Mouse (Mus musculus) regulatory T cell (primary cell): Measurements from ENCODE around the gene Uba52.

Experiments
- in situ Hi-C: fragments of 300-600 bp; cut with MboI, MseI; formaldehyde crosslinking; loops from one replicate; pipeline ENCODE4 v1.15.1; 2025; ENCODE audit warnings: high pct_unique_total_duplicates

Uba52 gene

GRCm38 (mm10) chr8:70504851-70505250, 5.8 kb downstream of the Uba52 start:
- in situ Hi-C loops = loop anchor here (10.0 kb wide), 2 partner anchors 90 to 1290 kb away; no protein-coding TSS in a partner anchor

DNA sequence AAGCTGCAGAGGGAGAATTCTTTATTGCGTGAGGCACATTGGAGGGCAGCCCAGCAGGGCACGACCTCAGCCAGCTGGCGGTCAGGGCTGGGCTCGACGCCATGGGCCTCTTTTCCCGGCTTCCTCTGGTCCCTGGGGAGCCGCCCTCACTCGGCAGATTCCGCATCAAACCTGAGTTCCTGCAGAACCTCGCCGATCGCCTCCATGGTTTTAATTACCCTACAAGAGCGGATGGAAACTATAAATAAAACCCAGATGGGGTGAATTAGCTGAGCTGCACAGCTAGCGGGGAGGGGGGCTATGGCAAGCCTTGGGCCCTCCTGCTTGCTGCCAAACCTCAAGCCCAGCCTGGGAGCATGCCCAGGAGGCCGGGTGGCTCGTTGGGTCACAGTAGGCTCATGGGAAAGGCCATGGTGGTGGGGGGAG, 6.3 kb downstream of the Uba52 start:
- in situ Hi-C loops = loop anchor here (10.0 kb wide), 2 partner anchors 90 to 1290 kb away; no protein-coding TSS in a partner anchor

- in situ Hi-C loops = loop anchor here (10.0 kb wide), 2 partner anchors 88 to 1288 kb away; no protein-coding TSS in a partner anchor
Measured at GRCm38 (mm10) chr8:70503062-70503750, 7.4 kb downstream of the Uba52 start.

DNA sequence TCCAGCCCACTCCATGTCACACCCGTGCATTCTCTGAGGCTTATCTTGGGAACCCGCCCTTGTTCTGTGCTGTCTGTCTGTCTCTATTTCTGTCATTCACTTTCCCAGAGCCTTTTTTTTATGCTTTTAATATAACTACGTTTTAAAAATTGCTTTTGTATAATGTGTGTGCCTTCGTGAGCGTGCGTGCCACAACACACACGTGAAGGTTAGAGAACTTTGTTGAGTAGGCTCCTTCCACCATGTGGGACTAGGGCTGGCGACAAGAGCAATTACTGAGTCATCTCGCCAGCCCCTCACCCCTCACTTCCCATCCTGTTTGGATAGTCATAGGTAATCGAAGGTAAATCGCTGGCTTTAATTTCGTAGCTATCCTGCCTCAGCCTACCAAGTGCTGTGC, 8.1 kb downstream of the Uba52 start:
- in situ Hi-C loops = loop anchor here (10.0 kb wide), 2 partner anchors 88 to 1288 kb away; no protein-coding TSS in a partner anchor

DNA sequence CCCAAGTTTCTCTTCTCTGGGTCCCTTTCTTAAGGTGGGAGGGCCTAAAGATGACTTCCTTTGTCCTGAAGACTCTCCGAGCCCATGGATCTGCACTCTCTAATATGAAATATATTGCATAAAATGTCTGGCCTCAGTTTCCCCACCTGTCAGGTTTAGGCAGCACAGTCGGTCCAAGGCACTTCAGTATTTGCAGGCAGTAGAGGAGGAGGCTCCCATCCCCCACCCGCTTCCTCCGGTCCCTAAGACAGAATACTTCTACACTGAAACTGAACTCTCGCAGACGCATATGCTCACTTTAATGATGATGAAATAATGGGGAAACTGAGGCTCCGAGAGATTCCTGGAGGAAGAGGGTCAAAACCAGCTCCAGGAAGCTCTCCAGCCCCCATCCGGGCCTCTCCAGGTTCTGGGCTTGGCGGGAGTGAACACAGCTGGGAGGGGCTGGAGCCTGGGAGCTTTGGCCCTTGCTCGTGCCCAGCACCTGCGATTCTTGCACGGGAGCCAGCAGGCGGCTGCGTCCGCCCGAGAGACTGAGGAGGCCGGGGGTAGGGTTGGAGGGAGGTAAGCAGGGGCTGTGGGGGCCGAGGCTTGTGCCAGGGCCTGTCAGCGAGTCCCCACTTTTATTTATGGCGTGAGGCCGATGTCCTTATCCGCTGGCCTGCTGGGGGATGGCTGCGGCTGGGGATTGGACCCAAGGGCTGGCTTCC, 8.6 kb downstream of the Uba52 start:
- in situ Hi-C loops = loop anchor here (10.0 kb wide), 2 partner anchors 87 to 1287 kb away; no protein-coding TSS in a partner anchor

- in situ Hi-C loops = loop anchor here (10.0 kb wide), 2 partner anchors 86 to 1286 kb away; no protein-coding TSS in a partner anchor
Measured at GRCm38 (mm10) chr8:70500386-70501301, 10.0 kb downstream of the Uba52 start.

- in situ Hi-C loops = no loop called here
Measured at GRCm38 (mm10) chr8:70495771-70496062, 14.9 kb downstream of the Uba52 start.

DNA sequence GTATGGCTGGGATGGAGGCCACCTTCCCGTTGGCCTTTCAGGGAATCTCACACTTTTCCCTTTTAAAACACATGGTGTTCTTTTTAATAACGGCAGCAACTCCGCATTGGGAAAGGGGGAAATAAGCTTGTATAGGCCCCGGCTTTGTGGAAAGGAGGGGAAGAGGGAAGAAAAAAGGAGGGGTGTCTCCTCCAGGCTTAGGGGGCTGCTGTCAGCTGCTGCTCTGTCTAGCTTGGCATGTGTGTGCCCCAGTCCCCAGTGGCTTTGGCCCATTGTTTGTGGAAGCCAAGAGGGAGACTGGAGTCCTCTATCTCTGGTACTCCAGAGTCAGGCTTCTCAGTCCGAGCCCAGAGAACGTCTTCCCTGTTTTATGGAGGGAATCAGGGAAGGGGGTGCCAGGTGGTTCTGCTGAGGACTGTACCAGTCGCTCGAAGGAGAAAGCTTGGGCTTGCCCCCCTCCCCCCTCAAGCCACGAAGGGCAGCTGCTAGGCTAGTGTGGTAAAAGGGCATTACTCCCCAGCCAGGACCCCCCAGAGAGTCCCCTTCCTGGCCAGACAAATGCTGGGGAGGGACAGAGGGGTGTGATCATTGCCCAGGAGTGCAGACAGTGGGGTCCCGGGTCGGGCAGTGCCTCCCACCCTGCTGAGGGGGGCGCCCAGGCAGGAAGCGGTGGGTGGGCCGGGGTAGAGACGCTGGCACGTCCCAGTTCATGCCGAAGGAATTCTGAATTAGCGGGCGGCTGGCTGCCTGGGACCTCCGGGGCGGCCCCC, 15.4 kb downstream of the Uba52 start:
- in situ Hi-C loops = no loop called here

DNA sequence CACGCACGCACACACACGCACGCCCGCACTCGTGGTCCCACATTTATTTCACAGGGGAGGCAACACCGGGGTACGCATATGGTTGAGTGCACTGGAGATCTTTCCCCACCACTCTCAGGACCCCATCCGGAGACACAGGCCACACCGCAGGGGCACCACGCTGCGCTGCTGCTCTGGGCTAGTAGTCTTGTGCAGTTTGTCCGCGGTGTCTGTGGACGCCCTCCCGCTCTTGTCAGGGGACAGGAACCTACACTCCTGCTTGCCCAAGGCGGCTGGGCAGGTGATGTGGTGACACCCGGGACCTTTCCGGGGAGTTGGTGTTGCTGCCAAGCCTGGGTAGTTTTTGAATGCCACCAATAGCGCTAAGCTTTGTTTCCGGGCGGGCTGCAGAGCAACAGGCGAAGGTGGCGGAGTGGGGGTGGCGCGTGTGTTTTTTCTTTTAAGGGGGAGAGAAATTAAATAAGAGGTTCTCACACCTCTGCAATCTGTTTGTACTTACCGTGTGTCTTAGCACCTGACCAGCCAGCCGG, 16.1 kb downstream of the Uba52 start:
- in situ Hi-C loops = no loop called here

- in situ Hi-C loops = no loop called here
Measured at GRCm38 (mm10) chr8:70493692-70494415, 16.7 kb downstream of the Uba52 start.

- in situ Hi-C loops = no loop called here
Measured at GRCm38 (mm10) chr8:70492664-70493640, 17.6 kb downstream of the Uba52 start, which contains the start of gene Crlf1. Gene Crlf1 (plus strand): TSS chr8:70493158.

DNA sequence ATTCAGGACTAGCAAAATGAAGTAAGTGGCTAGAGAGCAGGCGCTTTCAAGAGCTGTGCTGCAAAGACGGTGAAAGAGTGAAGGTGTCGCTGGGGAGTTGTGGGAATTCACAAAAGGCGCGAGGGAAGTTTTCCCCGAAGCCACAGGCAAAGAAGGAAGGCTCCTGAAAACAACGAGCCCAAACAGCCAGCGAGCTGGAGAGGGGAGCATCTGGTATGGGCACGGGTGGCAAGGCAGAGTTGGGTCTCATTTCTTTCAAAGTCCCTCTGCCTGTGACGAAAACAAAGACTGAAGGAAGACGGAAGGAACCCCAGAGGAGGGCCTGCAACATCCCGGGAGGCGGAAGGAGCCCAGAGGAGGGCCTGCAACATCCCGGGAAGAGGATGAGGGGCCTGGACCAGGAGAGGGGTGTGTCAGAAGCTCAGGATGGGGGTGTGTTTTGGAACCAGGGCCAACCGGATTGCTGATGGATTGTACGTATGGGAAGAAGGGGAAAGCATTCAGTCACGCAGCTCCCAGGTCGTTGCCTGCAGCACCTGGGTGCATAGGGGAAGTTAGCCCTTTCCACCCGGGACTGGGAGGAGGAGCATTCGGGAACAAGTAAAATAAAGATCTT, 19.6 kb downstream of the Uba52 start:
- in situ Hi-C loops = no loop called here

GRCm38 (mm10) chr8:70490061-70490879, 20.3 kb downstream of the Uba52 start:
- in situ Hi-C loops = no loop called here

- in situ Hi-C loops = no loop called here
Measured at GRCm38 (mm10) chr8:70489576-70489975, 21.0 kb downstream of the Uba52 start.

- in situ Hi-C loops = no loop called here
Measured at GRCm38 (mm10) chr8:70488931-70489470, 21.6 kb downstream of the Uba52 start.

- in situ Hi-C loops = no loop called here
Measured at GRCm38 (mm10) chr8:70487993-70488796, 22.4 kb downstream of the Uba52 start.
